Mouse (Mus musculus) kidney, postnatal 36 days (tissue): ENCODE measurements at regions not wholly inside any gene's neighbourhood (a gene's known extent, or its start where the extent isn't known, plus 50 kb on each side); places are given as distances from the start of the nearest gene placed in this dataset.
"Not testable (repeated sequence)": the region's sequence is repeated elsewhere in the genome, so short reads cannot be mapped to it uniquely, and the experiment has no call there.

Experiments used
- DNase-seq, 2 experiments: peaks; one replicate each; pipeline ENCODE4 v3.0.0; 2021 to 2022; ENCODE audit warnings: mixed read lengths in 2 of 2

DNA sequence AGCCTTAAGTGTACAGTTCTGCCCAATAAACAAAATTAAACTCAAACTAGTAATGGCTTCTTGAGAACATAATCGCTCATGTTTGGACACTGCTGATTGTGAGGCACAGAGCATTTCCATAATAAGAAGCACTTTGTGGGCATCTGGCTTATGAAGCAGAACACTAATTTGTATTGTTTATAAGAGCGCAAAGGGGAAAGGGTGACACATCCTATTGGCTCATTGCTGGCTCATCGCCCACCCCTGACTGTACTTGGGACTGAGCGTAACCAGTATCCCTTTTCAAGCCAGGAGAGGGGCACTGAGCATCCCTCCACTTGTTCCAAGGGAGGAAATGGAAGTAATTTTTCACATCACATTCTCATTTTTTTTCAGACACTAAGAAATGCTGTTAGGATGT is 288.0 kb downstream of the Sfmbt2 start:
- no peak for DNase-seq

DNA sequence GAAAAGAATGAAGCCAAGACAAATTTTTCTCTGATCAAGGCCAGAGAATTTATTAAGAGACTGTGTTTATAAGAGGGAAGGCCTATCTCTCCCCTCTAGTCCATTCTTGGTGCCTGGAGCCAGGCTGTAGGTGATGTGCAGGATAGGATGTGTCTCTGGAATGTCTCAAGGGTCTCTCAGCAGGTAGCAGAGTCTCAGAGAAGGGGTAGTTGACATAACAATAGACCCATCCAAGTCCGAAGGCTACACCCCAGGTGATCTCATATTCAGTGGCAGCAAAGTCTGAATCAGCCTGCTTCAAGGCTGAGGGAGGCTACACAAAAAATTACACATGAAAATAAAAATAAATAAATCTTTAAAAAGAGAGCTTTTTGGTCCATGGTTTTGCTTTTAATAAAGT is 297.6 kb downstream of the Sfmbt2 start:
- DNase-seq: not testable (repeated sequence)

GRCm38 (mm10) chr2:10670423-10671298 is 300.4 kb downstream of the Sfmbt2 start:
- peak; percentile 9 to 35 for DNase-seq

- DNase-seq: no peak
Measured at GRCm38 (mm10) chr2:10671299-10671632, 301.0 kb downstream of the Sfmbt2 start.

DNA sequence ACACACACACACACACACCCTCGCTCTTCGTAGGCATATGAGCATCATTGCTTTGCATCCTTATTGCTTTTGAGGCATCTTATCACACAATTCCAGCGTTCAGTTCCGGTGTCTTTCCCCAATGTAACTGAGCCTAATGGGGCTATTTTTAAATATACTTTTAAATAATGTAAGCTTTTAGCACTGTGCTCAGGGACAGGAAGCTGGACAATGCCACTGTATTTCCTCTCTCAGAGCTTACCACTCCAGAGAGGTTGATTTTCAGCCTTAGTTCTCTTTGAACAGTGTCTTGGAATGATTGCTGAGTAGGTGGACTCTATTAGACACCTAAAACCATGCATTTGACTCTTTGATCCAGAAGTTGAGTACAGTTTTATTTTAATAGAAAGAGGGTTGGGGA is 301.9 kb downstream of the Sfmbt2 start:
- DNase-seq: no peak

- peak in 1 of 2 experiments; percentile 10 for DNase-seq
Measured at GRCm38 (mm10) chr2:10674738-10675349, 304.5 kb downstream of the Sfmbt2 start.

DNA sequence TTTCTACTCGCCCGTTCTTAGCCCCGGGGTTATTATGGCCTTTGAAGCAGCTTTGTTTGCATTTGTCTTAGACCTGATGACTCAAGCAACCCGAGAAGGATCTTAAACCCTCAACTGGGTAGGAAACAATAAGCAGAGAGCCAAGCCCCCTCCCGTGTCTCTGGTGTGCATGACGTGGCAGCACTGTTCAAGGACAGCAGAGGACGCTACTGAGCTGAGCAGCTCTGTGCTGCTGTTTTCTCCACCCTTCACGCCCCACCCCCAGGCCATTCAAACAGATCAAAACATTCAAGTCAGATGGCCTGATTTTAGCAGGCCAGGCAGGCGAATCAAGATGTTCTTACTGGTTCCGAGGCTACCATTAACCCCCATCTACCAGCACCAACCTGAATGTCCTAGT is 331.1 kb downstream of the Sfmbt2 start:
- peak in 1 of 2 experiments; percentile 3 for DNase-seq

- no peak for DNase-seq
Measured at GRCm38 (mm10) chr2:10718366-10718765, 348.1 kb downstream of the Sfmbt2 start.

- not testable (repeated sequence) for DNase-seq
Measured at GRCm38 (mm10) chr2:10734337-10734736, 364.0 kb downstream of the Sfmbt2 start.

- no peak for DNase-seq
Measured at GRCm38 (mm10) chr2:10736696-10737457, 366.6 kb downstream of the Sfmbt2 start.

GRCm38 (mm10) chr2:10737458-10737775 is 367.1 kb downstream of the Sfmbt2 start:
- DNase-seq: no peak

DNA sequence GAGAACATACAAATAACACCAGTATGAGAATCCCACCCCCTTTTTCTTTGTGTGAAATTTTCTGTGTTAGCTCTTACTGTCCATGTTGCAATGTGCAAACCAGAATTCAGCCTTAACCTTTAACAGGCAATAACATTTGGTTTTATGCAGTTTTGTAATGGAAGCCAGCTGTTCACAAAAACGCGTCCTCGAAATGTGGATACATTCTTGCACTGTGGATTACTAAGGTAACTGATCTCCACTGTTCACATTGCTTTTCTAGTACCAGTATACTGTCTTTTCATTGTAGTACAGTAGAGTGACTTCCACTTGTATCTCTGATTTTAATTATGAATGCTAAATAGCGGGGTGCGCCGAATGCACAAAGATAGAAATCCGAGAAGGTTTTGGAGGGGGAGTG is 374.8 kb downstream of the Sfmbt2 start:
- no peak for DNase-seq

GRCm38 (mm10) chr2:10755375-10755774 is 385.1 kb downstream of the Sfmbt2 start:
- DNase-seq: no peak

GRCm38 (mm10) chr2:10757202-10757840 is 387.0 kb downstream of the Sfmbt2 start:
- no peak for DNase-seq

GRCm38 (mm10) chr2:10757886-10758285 is 387.6 kb downstream of the Sfmbt2 start:
- no peak for DNase-seq

DNA sequence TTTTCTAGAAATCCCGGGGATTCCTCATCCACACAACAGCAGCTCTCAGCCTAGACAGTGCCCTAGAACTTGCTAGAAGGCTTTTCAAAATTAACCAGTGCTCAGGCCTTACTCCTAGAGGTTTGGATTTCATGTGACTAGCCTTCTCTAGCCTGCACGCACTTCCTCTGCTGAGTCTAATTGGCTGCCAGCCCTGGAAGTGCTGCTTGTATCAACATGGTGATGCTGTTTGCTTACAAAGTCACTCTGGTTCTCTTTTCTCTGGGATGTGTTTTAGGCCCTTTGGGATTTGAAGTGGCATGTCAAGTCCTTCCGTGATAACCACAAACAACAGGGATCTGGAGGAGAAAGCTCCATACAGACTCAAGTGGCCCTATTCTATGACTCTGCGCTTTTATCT is 391.9 kb downstream of the Sfmbt2 start:
- no peak for DNase-seq

DNA sequence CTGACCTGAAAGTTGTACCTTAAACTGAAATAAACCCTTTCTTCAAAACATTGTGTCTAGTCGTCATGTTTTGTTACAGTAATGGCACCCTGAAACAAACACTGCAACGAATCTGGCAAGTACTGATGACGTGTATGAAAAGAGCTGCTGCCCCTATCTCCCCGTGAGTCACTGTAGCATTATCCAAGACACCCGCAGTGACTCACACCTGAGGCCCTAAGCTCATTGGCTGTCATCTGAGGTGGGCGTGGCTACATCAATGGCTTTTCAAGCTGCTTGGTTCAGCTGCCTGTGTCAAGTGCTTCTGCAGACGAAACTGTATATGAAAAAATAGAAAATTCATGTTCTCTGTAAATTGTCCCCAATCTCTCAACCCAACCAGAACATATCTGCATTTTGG is 388.8 kb upstream of the Prkcq start:
- DNase-seq: no peak

- no peak for DNase-seq
Measured at GRCm38 (mm10) chr2:10783594-10783993, 388.3 kb upstream of the Prkcq start.

DNA sequence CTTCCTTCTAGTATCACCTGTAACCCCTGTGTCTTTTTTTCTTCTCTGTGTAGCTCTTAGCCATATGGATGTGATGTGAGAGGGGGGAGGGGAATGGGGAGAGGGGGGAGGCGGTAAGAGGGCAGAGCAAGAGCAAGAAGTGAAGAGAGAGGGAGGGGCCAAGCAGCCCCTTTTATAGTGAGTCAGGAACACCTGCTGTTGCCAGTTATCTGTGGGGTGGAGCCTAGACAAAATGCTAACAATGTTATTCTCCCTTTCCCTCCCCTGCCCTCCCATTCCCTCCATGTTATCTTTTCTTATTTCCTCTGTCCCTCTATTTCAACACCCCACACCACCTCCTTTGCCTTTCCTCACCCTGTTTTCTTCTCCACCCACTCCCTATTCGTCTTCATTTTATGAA is 387.6 kb upstream of the Prkcq start:
- DNase-seq: no peak

DNA sequence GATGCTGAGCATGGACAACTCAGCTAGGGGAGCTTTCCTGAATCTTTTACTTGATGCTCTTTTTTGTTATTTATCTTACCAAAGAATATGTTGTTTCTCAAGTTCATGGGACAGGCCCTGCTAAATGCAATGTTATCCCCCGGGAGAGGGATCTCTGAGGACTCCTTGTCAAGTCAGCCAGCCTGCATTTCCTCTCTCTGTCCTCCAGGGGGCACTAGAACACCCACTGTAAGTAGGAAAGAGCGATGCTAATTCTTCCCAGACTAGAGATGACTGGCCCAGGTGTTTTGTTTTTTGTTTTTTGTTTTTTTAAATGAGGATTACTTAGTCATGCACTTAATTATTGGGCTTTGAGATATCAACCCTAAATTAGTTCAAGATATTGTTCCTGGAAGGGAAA is 386.8 kb upstream of the Prkcq start:
- DNase-seq: peak; percentile 45 to 51

- no peak for DNase-seq
Measured at GRCm38 (mm10) chr2:10788509-10788908, 383.4 kb upstream of the Prkcq start.

DNA sequence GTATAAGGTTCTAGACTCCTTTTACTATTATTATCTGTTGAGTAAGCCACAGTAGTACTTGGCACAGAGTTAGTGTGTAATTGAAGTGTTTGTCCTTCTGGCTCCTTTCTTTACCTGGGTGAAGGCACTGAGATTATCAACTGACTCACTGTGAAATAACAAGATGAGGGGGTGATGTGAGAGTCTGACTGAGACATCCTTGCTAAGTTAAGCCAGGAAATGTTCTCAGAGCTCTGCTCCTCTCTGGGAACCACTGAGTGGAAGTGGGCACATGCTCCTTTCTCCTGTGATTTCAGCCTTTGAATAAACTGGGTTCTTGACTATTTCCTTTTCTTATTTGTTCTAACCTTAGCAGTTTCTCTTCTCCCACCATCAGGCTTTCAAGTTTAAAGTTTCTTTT is 380.7 kb upstream of the Prkcq start:
- no peak for DNase-seq

DNA sequence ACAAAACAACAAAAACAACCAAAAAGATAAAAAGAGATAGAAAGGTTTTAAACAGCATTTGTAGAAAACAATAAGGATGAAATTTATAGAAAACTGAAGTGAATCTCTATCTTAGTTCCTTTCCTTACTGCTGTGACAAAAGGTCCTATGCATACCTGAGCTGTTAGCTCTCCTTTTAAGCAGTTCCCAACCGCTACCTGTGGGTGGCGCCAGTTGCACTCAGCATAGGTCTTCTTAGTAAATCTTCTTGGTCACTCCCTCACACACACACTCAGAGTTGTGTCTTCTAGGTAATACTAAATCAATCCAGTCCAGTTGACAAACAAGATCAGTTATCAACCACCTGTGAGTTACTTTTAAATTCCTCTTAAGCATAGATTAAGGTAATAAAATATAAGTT is 355.5 kb upstream of the Prkcq start:
- DNase-seq: peak in 1 of 2 experiments; percentile 17
